ENCODE assay signal across 8 mouse cellular contexts in genomic region chr13:58809930-58810329, GRCm38 (mm10). TPM values are rescaled to one million over a fixed set of nuclear protein-coding genes. Genes with fewer than 3 reads are reported as not detected.
DNase-seq lines count a peak whose midpoint lies in the region; ATAC-seq and TF ChIP-seq lines count a peak whose summit lies in the region.

No protein-coding gene starts in this region.

- no peak for TF ChIP-seq CTCF in layer of hippocampus, adult 2 months (conservative IDR thresholded peaks at IDR 0.05)

- 0 out of 2 replicates have a peak overlapping the region, but pooled peaks have one; percentile 51 for H3K27ac ChIP-seq in forebrain, embryonic 10.5 days
- H3K27ac ChIP-seq in layer of hippocampus, adult 2 months: peak overlapping the region; percentile 100
- H3K27ac ChIP-seq in midbrain, embryonic 16.5 days (ENCODE audit: low read length): peak overlapping the region; percentile 60

- peak overlapping the region; percentile 97 for H3K9ac ChIP-seq in midbrain, embryonic 16.5 days (ENCODE audit: low read depth, low read length)

- 71% methylated on average over 8 of the region's 8 CpGs for WGBS in forebrain, embryonic 10.5 days
- WGBS in midbrain, embryonic 16.5 days: 40% methylated on average over 8 of the region's 8 CpGs

- peak overlapping the region; percentile 59 for H3K4me3 ChIP-seq in forebrain, embryonic 10.5 days
- peak overlapping the region; percentile 96 for H3K4me3 ChIP-seq in layer of hippocampus, adult 2 months
- peak overlapping the region; percentile 84 for H3K4me3 ChIP-seq in midbrain, embryonic 16.5 days (ENCODE audit: low read depth, low read length)

- peaks cover 14% of the 10 kb centered on the region; the same call in 1 of the 2 replicates for H3K36me3 ChIP-seq in forebrain, embryonic 10.5 days (replicated peaks)
- H3K36me3 ChIP-seq in midbrain, embryonic 16.5 days (ENCODE audit: control insufficient read depth, insufficient read depth, low read length): no peaks in the 10 kb centered on the region

- no peaks in the 10 kb centered on the region for H3K9me3 ChIP-seq in forebrain, embryonic 10.5 days
- no peaks in the 10 kb centered on the region for H3K9me3 ChIP-seq in midbrain, embryonic 16.5 days (replicated peaks; ENCODE audit: control insufficient read depth, low read length, poor library complexity, severe bottlenecking)

- peak; percentile 57 for DNase-seq in cerebellum, adult 8-10 months
- DNase-seq in forebrain, embryonic 10.5 days (ENCODE audit: extremely low spot score, low spot score): no peak
- DNase-seq in layer of hippocampus, adult 2 months (ENCODE audit: low spot score in 2 of 2): peak; percentile 65 to 66
- no peak for DNase-seq in liver
- no peak for DNase-seq in c-Kit-positive CD71-positive TER-119-positive erythroid progenitor cells, embryonic 14.5 days (ENCODE audit: low spot score)
- DNase-seq in ovary, postnatal 36 days (ENCODE audit: low spot score): no peak
- DNase-seq in thymus, postnatal 14 days: no peak

- peaks cover 64% of the 10 kb centered on the region for H3K4me1 ChIP-seq in forebrain, embryonic 10.5 days
- peaks cover 39% of the 10 kb centered on the region for H3K4me1 ChIP-seq in midbrain, embryonic 16.5 days (ENCODE audit: control insufficient read depth, insufficient read depth, low read length)

- no peak for ATAC-seq in midbrain, embryonic 16.5 days

- H3K4me2 ChIP-seq in midbrain, embryonic 16.5 days (ENCODE audit: low read length): peak overlapping the region; percentile 91

- H3K27me3 ChIP-seq in forebrain, embryonic 10.5 days (ENCODE audit: poor library complexity, severe bottlenecking): peaks cover 58% of the 10 kb centered on the region
- H3K27me3 ChIP-seq in midbrain, embryonic 16.5 days (ENCODE audit: control insufficient read depth, insufficient read depth, low read depth, low read length): no peaks in the 10 kb centered on the region

RNA-seq across cellular contexts. Expression of gene Ntrk2, which starts 3.6 kb away (rescaled TPM):
- polyA plus RNA-seq in forebrain, embryonic 10.5 days (2016; fragmentation: Nextera tagmentation; extraction: Ambion mirVana): 27.8 and 33.2 TPM in 2 replicates
- total RNA-seq in layer of hippocampus, adult 2 months (2021): 100 to 1,000 TPM; 313 to 329 TPM
- 118 and 137 TPM in 2 replicates for polyA plus RNA-seq in midbrain, embryonic 16.5 days (2015; fragmentation: Nextera tagmentation; extraction: Ambion mirVana)

Comparison
In these comparisons a context has a peak if more than half of its experiments do, and no peak if none do; other contexts are left out.
1. DNase-seq: peak in cerebellum, adult 8-10 months (single experiment) and layer of hippocampus, adult 2 months (2 of 2); none in forebrain, embryonic 10.5 days (single experiment), liver (single experiment), c-Kit-positive CD71-positive TER-119-positive erythroid progenitor cells, embryonic 14.5 days (single experiment), ovary, postnatal 36 days (single experiment) and thymus, postnatal 14 days (single experiment).
2. Peak in every context shown above with its lines, with median percentiles within 50 percentile points of each other: H3K27ac ChIP-seq and H3K4me3 ChIP-seq.